Mouse (Mus musculus) liver, postnatal 0 days (tissue): ENCODE measurements around the gene Hspa14.

Experiments
- CTCF ChIP-seq: sonication (generic); IDR thresholded peaks from 2 replicates; pipeline ENCODE4 v1.5.1; 2016; ENCODE audit warnings: antibody characterized with exemption, low read depth
- EP300 ChIP-seq: IDR thresholded peaks from 2 replicates; pipeline ENCODE4 v1.6.1; 2016; ENCODE audit warnings: antibody characterized with exemption, low read depth, mild to moderate bottlenecking

DNA sequence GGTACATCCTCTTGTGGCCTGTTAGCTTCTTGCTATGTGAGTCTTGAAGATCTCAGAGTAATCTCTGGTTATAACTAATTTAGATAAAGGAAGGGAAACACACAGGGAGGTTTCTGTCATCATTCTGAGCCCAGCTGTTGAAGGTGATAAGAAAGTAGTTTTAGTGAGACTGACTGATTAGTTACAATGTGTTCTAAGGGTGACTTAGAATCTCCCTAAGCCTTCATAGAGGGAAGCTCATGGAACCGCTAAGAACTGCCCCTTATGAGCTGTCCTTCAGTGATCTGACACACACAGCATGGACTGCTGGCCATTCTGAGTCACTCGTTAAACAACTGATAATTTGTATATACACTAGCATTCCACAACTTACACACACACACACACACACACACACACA, 33.4 kb upstream of the Hspa14 start:
- TF ChIP-seq CTCF, result no peak
- 0 out of 2 replicates have a peak, but pooled peaks have one; percentile 30 for TF ChIP-seq EP300
